Mouse (Mus musculus) hindbrain, postnatal 0 days (tissue): ENCODE data around the gene Atp5c1. TPM values are rescaled to one million over a fixed set of nuclear protein-coding genes. Genes with fewer than 3 reads are reported as not detected.

Source experiments
- ATAC-seq: fragments of 200-750 bp; cut with Nextera tagmentation; 2 replicates; pipeline ENCODE4 v1.8.0; 2017; ENCODE audit warnings: mild to moderate bottlenecking, moderate TSS enrichment, moderate library complexity
- DNase-seq: peaks from one replicate; pipeline ENCODE4 v3.0.0-alpha.2; 2015; ENCODE audit warnings: low spot score
- H3K27ac ChIP-seq: fragments of 300-500 bp; sonication (generic); 2 replicates; pipeline ENCODE4 v1.5.1; 2014; ENCODE audit warnings: mild to moderate bottlenecking
- H3K27me3 ChIP-seq: fragments of 300-500 bp; sonication (generic); 2 replicates; pipeline ENCODE4 v1.6.1; 2014; ENCODE audit warnings: low read length, mixed read lengths; ENCODE audit not compliant: insufficient read depth
- H3K36me3 ChIP-seq: fragments of 300-500 bp; sonication (generic); 2 replicates; pipeline ENCODE4 v1.6.1; 2014; ENCODE audit warnings: low read length, mixed read lengths; ENCODE audit not compliant: insufficient read depth
- H3K4me1 ChIP-seq: fragments of 300-500 bp; sonication (generic); 2 replicates; pipeline ENCODE4 v1.6.1; 2014; ENCODE audit warnings: antibody characterized with exemption, low read length, mixed read lengths; ENCODE audit not compliant: insufficient read depth
- H3K4me2 ChIP-seq: fragments of 300-500 bp; sonication (generic); 2 replicates; pipeline ENCODE4 v1.6.1; 2014; ENCODE audit warnings: low read depth, mild to moderate bottlenecking, low read length, moderate library complexity, mixed read lengths
- H3K4me3 ChIP-seq: fragments of 300-500 bp; sonication (generic); 2 replicates; pipeline ENCODE4 v1.5.1; 2014; ENCODE audit warnings: low read length
- H3K9ac ChIP-seq: fragments of 300-500 bp; sonication (generic); replicated peaks from 2 replicates; pipeline ENCODE4 v1.6.1; 2014; ENCODE audit warnings: mild to moderate bottlenecking, low read length, moderate library complexity, mixed read lengths
- H3K9me3 ChIP-seq: fragments of 300-500 bp; sonication (generic); 2 replicates; pipeline ENCODE4 v1.6.1; 2016; ENCODE audit warnings: low read length, mixed read lengths
- CTCF ChIP-seq: IDR thresholded peaks from 2 replicates; pipeline ENCODE4 v1.5.1; 2016; ENCODE audit warnings: antibody characterized with exemption, control low read depth, low read depth
- WGBS: fragments of 180-500 bp; shearing (Covaris S2); extraction: QIAGEN DNeasy Blood & Tissue Kit; methylation state at CpG from one replicate; pipeline ENCODE4 v1.1.7; 2014; 5-methylcytosine and 5-hydroxymethylcytosine counted together
- polyA plus RNA-seq: library from polyadenylated mRNA; unstranded; fragments of >200 nt; fragmentation: Nextera tagmentation; extraction: Ambion mirVana; gene quantifications from 2 replicates; pipeline ENCODE4 v1.2.1, GENCODE M21; 2015
- total RNA-seq: library from RNA; depleted of rRNA; stranded (reverse); fragments of >200 nt; gene quantifications from 2 replicates; pipeline ENCODE4 v1.2.3, GENCODE M21; 2014

Atp5c1 gene
- total and polyA plus RNA-seq, 2 experiments from 2014 or later = 408 to 713 TPM

GRCm38 (mm10) chr2:10108535-10109189 lies 28.4 kb upstream of the Atp5c1 start:
- no peak overlapping the region for H3K4me2 ChIP-seq
- no peak overlapping the region for H3K4me3 ChIP-seq
- H3K27me3 ChIP-seq = no peaks in the 10 kb centered on the region
- no peak overlapping the region for H3K9ac ChIP-seq
- TF ChIP-seq CTCF = no peak
- no peaks in the 10 kb centered on the region for H3K4me1 ChIP-seq
- H3K9me3 ChIP-seq = no peaks in the 10 kb centered on the region
- DNase-seq = no peak
- H3K27ac ChIP-seq = no peak overlapping the region
- no peak for ATAC-seq
- H3K36me3 ChIP-seq = no peaks in the 10 kb centered on the region
- 65% methylated on average over 6 of the region's 6 CpGs for WGBS

- WGBS = 40% methylated on average over 6 of the region's 6 CpGs
- TF ChIP-seq CTCF = peak; percentile 94
- Histone ChIP-seq H3K4me1 (no peaks in the 10 kb centered on the region), H3K4me3 (no peak overlapping the region), H3K27ac (no peak overlapping the region), H3K9ac (no peak overlapping the region), H3K36me3 (no peaks in the 10 kb centered on the region), H3K9me3 (no peaks in the 10 kb centered on the region), H3K27me3 (no peaks in the 10 kb centered on the region), H3K4me2 (no peak overlapping the region)
- peak; percentile 43; the same call in 1 of the 2 replicates for ATAC-seq
- peak; percentile 77 for DNase-seq
Observed at GRCm38 (mm10) chr2:10101180-10101579, 20.9 kb upstream of the Atp5c1 start.

GRCm38 (mm10) chr2:10100471-10100870 lies 20.2 kb upstream of the Atp5c1 start:
- no peaks in the 10 kb centered on the region for H3K27me3 ChIP-seq
- H3K4me2 ChIP-seq = no peak overlapping the region
- ATAC-seq (no peak), DNase-seq (no peak)
- TF ChIP-seq CTCF = no peak
- H3K36me3 ChIP-seq = no peaks in the 10 kb centered on the region
- H3K9ac ChIP-seq = no peak overlapping the region
- WGBS = 55% methylated on average over 2 of the region's 2 CpGs
- no peak overlapping the region for H3K27ac ChIP-seq
- H3K4me3 ChIP-seq = no peak overlapping the region
- no peaks in the 10 kb centered on the region for H3K4me1 ChIP-seq
- no peaks in the 10 kb centered on the region for H3K9me3 ChIP-seq

- Histone ChIP-seq H3K9ac (no peak overlapping the region), H3K36me3 (no peaks in the 10 kb centered on the region; the same call in 1 of the 2 replicates), H3K27ac (no peak overlapping the region), H3K27me3 (no peaks in the 10 kb centered on the region), H3K9me3 (no peaks in the 10 kb centered on the region), H3K4me1 (no peaks in the 10 kb centered on the region), H3K4me2 (no peak overlapping the region), H3K4me3 (no peak overlapping the region)
- peak; percentile 76 for DNase-seq
- TF ChIP-seq CTCF = peak; percentile 77
- peak; percentile 50; the same call in 1 of the 2 replicates for ATAC-seq
- WGBS = 33% methylated on average over 9 of the region's 9 CpGs
Observed at GRCm38 (mm10) chr2:10098598-10099215, 18.4 kb upstream of the Atp5c1 start.

GRCm38 (mm10) chr2:10094327-10095100 lies 14.2 kb upstream of the Atp5c1 start:
- WGBS = 89% methylated on average over 14 of the region's 14 CpGs
- DNase-seq (no peak), ATAC-seq (no peak)
- TF ChIP-seq CTCF = no peak
- Histone ChIP-seq H3K27me3 (no peaks in the 10 kb centered on the region), H3K9ac (no peak overlapping the region), H3K4me1 (no peaks in the 10 kb centered on the region), H3K36me3 (peaks cover 31% of the 10 kb centered on the region; the same call in 1 of the 2 replicates), H3K27ac (no peak overlapping the region), H3K4me3 (no peak overlapping the region), H3K9me3 (no peaks in the 10 kb centered on the region), H3K4me2 (no peak overlapping the region)

GRCm38 (mm10) chr2:10087256-10087850 lies 7.0 kb upstream of the Atp5c1 start:
- Histone ChIP-seq H3K9ac (no peak overlapping the region), H3K36me3 (peaks cover 32% of the 10 kb centered on the region; the same call in 1 of the 2 replicates), H3K4me3 (no peak overlapping the region), H3K4me2 (no peak overlapping the region), H3K4me1 (no peaks in the 10 kb centered on the region), H3K9me3 (no peaks in the 10 kb centered on the region), H3K27ac (no peak overlapping the region), H3K27me3 (no peaks in the 10 kb centered on the region)
- DNase-seq = no peak
- no peak for TF ChIP-seq CTCF
- ATAC-seq = no peak
- 80% methylated on average over 8 of the region's 8 CpGs for WGBS
